Mouse (Mus musculus) heart, embryonic 14.5 days (tissue): Measurements from ENCODE around the gene Nop14. TPM values are rescaled to one million over a fixed set of nuclear protein-coding genes. Genes with fewer than 3 reads are reported as not detected.

ENCODE experiments used
- ATAC-seq: fragments of 200-750 bp; cut with Nextera tagmentation; 2 replicates; pipeline ENCODE4 v1.8.0; 2017; ENCODE audit warnings: low read depth, moderate TSS enrichment; ENCODE audit not compliant: insufficient number of reproducible peaks, insufficient read depth, low FRiP score
- H3K27ac ChIP-seq, 2 experiments: fragments of 200-500 bp in 1 of 2; fragments of 300-500 bp in 1 of 2; sonication (generic) in 1 of 2; replicated peaks in 1 of 2; 2 replicates each; pipeline ENCODE4 v1.5.1; 2012 to 2014; ENCODE audit warnings: low read depth in 2 of 2, low read length in 2 of 2, control low read depth in 1 of 2, mild to moderate bottlenecking in 1 of 2, mixed read lengths in 1 of 2; ENCODE audit not compliant: control insufficient read depth in 1 of 2, insufficient read depth in 1 of 2
- H3K27me3 ChIP-seq: fragments of 300-500 bp; sonication (generic); 2 replicates; pipeline ENCODE4 v1.6.1; 2014; ENCODE audit warnings: mild to moderate bottlenecking, low read length, control low read depth; ENCODE audit not compliant: control insufficient read depth, insufficient read depth
- H3K36me3 ChIP-seq: fragments of 300-500 bp; sonication (generic); 2 replicates; pipeline ENCODE4 v1.6.1; 2014; ENCODE audit warnings: mild to moderate bottlenecking, control low read depth, low read length, mixed read lengths; ENCODE audit not compliant: control insufficient read depth, insufficient read depth
- H3K4me1 ChIP-seq, 2 experiments: fragments of 200-500 bp in 1 of 2; fragments of 300-500 bp in 1 of 2; sonication (generic) in 1 of 2; 2 replicates each; pipeline ENCODE4 v1.6.1; 2012 to 2014; ENCODE audit warnings: low read length in 2 of 2, control low read depth in 1 of 2, mixed read lengths in 1 of 2; ENCODE audit not compliant: control insufficient read depth in 2 of 2, insufficient read depth in 2 of 2
- H3K4me2 ChIP-seq: fragments of 300-500 bp; sonication (generic); 2 replicates; pipeline ENCODE4 v1.6.1; 2014; ENCODE audit warnings: mild to moderate bottlenecking, low read length
- H3K4me3 ChIP-seq, 2 experiments: fragments of 200-500 bp in 1 of 2; fragments of 300-500 bp in 1 of 2; sonication (generic) in 1 of 2; 2 replicates each; pipeline ENCODE4 v1.5.1; 2012 to 2014; ENCODE audit warnings: low read length in 2 of 2, mild to moderate bottlenecking in 2 of 2, control low read depth in 1 of 2, low read depth in 1 of 2, moderate library complexity in 1 of 2; ENCODE audit not compliant: control insufficient read depth in 1 of 2, insufficient read depth in 1 of 2
- H3K9ac ChIP-seq: fragments of 300-500 bp; sonication (generic); 2 replicates; pipeline ENCODE4 v1.6.1; 2014; ENCODE audit warnings: mild to moderate bottlenecking, low read length
- H3K9me3 ChIP-seq: fragments of 300-500 bp; sonication (generic); 2 replicates; pipeline ENCODE4 v1.6.1; 2016; ENCODE audit warnings: low read length, control low read depth; ENCODE audit not compliant: control insufficient read depth
- WGBS: fragments of 180-500 bp; shearing (Covaris S2); extraction: QIAGEN DNeasy Blood & Tissue Kit; methylation state at CpG from one replicate; pipeline ENCODE4 v1.1.7; 2014; 5-methylcytosine and 5-hydroxymethylcytosine counted together
- polyA plus RNA-seq: library from polyadenylated mRNA; unstranded; fragments of >200 nt; fragmentation: Nextera tagmentation; extraction: Ambion mirVana; gene quantifications from 2 replicates; pipeline ENCODE4 v1.2.1, GENCODE M21; 2014

The Nop14 gene
- polyA plus RNA-seq, 1 experiment from 2014 or later, result 16.3 TPM

- WGBS, result 72% methylated on average over 2 of the region's 2 CpGs
- Histone ChIP-seq H3K36me3 (no peaks in the 10 kb centered on the region; the same call in 1 of the 2 replicates), H3K27ac (no peak overlapping the region), H3K9ac (no peak overlapping the region), H3K4me3 (no peak overlapping the region), H3K4me1 (peaks cover 2 to 18% of the 10 kb centered on the region in 2 experiments), H3K9me3 (no peaks in the 10 kb centered on the region), H3K4me2 (no peak overlapping the region), H3K27me3 (no peaks in the 10 kb centered on the region)
- no peak for ATAC-seq
Measured at GRCm38 (mm10) chr5:34663231-34663630, 3.3 kb upstream of the Nop14 start.

GRCm38 (mm10) chr5:34661909-34662308 lies 2.0 kb upstream of the Nop14 start:
- no peak for ATAC-seq
- Histone ChIP-seq H3K4me3 (no peak overlapping the region), H3K27ac (no peak overlapping the region), H3K9me3 (no peaks in the 10 kb centered on the region), H3K4me2 (peak overlapping the region; percentile 72; the same call in 1 of the 2 replicates), H3K36me3 (peaks cover 9% of the 10 kb centered on the region), H3K9ac (no peak overlapping the region), H3K4me1 (peaks cover 2 to 18% of the 10 kb centered on the region in 2 experiments), H3K27me3 (no peaks in the 10 kb centered on the region)
- WGBS, result 84% methylated on average over 4 of the region's 4 CpGs

GRCm38 (mm10) chr5:34660591-34661130 lies 713 bp upstream of the Nop14 start:
- Histone ChIP-seq H3K4me2 (peak overlapping the region; percentile 72), H3K9ac (peak overlapping the region; percentile 83), H3K4me3 (peak overlapping the region; percentile 73 to 84), H3K27ac (peak overlapping the region; percentile 89 to 94), H3K36me3 (peaks cover 20% of the 10 kb centered on the region), H3K4me1 (peaks cover 2 to 18% of the 10 kb centered on the region in 2 experiments), H3K27me3 (no peaks in the 10 kb centered on the region), H3K9me3 (no peaks in the 10 kb centered on the region)
- ATAC-seq, result 0 out of 2 replicates have a peak, but pooled peaks have one; percentile 2
- WGBS, result under 1% methylated on average over 57 of the region's 57 CpGs

- H3K4me1 ChIP-seq, result peaks cover 5 to 17% of the 10 kb centered on the region in 2 experiments
- H3K9me3 ChIP-seq, result no peaks in the 10 kb centered on the region
- no peaks in the 10 kb centered on the region for H3K27me3 ChIP-seq
- ATAC-seq, result no peak
- H3K27ac ChIP-seq, result no peak overlapping the region
- H3K36me3 ChIP-seq, result peaks cover 51% of the 10 kb centered on the region
- 91% methylated on average over 8 of the region's 8 CpGs for WGBS
- no peak overlapping the region for H3K4me2 ChIP-seq
- H3K9ac ChIP-seq, result no peak overlapping the region
- H3K4me3 ChIP-seq, result no peak overlapping the region
Measured at GRCm38 (mm10) chr5:34657556-34657955, 2.4 kb downstream of the Nop14 start.

- peaks cover 5 to 14% of the 10 kb centered on the region in 2 experiments for H3K4me1 ChIP-seq
- no peaks in the 10 kb centered on the region for H3K9me3 ChIP-seq
- ATAC-seq, result no peak
- 44% methylated on average over 9 of the region's 9 CpGs for WGBS
- no peak overlapping the region for H3K4me3 ChIP-seq
- no peak overlapping the region for H3K27ac ChIP-seq
- H3K4me2 ChIP-seq, result no peak overlapping the region
- peaks cover 78% of the 10 kb centered on the region for H3K36me3 ChIP-seq
- H3K27me3 ChIP-seq, result no peaks in the 10 kb centered on the region
- H3K9ac ChIP-seq, result no peak overlapping the region
Measured at GRCm38 (mm10) chr5:34654881-34655280, 5.1 kb downstream of the Nop14 start.

GRCm38 (mm10) chr5:34652961-34653360 lies 7.0 kb downstream of the Nop14 start:
- peaks cover 95% of the 10 kb centered on the region for H3K36me3 ChIP-seq
- no peak for ATAC-seq

GRCm38 (mm10) chr5:34647581-34647980 lies 12.4 kb downstream of the Nop14 start:
- no peak for ATAC-seq
- Histone ChIP-seq H3K27me3 (no peaks in the 10 kb centered on the region), H3K27ac (no peak overlapping the region), H3K4me1 (no peaks in the 10 kb centered on the region), H3K4me3 (no peak overlapping the region), H3K4me2 (no peak overlapping the region), H3K9ac (no peak overlapping the region), H3K9me3 (no peaks in the 10 kb centered on the region), H3K36me3 (peaks cover 99% of the 10 kb centered on the region)
- WGBS, result 51% methylated on average over 4 of the region's 4 CpGs

More at GRCm38 (mm10) chr5:34652961-34653360, 7.0 kb downstream of the Nop14 start:
- H3K4me2 ChIP-seq, result no peak overlapping the region
- H3K4me1 ChIP-seq, result peaks cover 3 to 6% of the 10 kb centered on the region in 2 experiments; a peak in 1 of 4 replicates
- no peak overlapping the region for H3K4me3 ChIP-seq
- no peak overlapping the region for H3K9ac ChIP-seq
- no peaks in the 10 kb centered on the region for H3K9me3 ChIP-seq
- H3K27me3 ChIP-seq, result no peaks in the 10 kb centered on the region
- H3K27ac ChIP-seq, result no peak overlapping the region
- 88% methylated on average over 5 of the region's 5 CpGs for WGBS

GRCm38 (mm10) chr5:34642932-34643331 lies 17.0 kb downstream of the Nop14 start:
- Histone ChIP-seq H3K27ac (no peak overlapping the region), H3K4me2 (no peak overlapping the region), H3K9ac (no peak overlapping the region), H3K27me3 (no peaks in the 10 kb centered on the region), H3K9me3 (no peaks in the 10 kb centered on the region), H3K4me1 (no peaks in the 10 kb centered on the region), H3K36me3 (peaks cover 93% of the 10 kb centered on the region), H3K4me3 (no peak overlapping the region)
- WGBS, result 65% methylated on average over 5 of the region's 5 CpGs
- peak; percentile 48; the same call in 1 of the 2 replicates for ATAC-seq
